ENCODE assay signal across 17 mouse cellular contexts in genomic region chr7:81114555-81114954, GRCm38 (mm10). TPM values are rescaled to one million over a fixed set of nuclear protein-coding genes. Genes with fewer than 3 reads are reported as not detected.
DNase-seq lines count a peak whose midpoint lies in the region; ATAC-seq and TF ChIP-seq lines count a peak whose summit lies in the region.
"Had no signal": no experiment of that assay in that cellular context is flagged by ENCODE, and none has a peak within 500 bp of the region (broad histone marks: within the 10 kb centered on the region; RNA-seq: fewer than 3 reads in every experiment).

TSS of gene Slc28a1 (plus strand) at chr7:81114799.

- no peak within 1 kb of the TSS for H3K9ac ChIP-seq in heart, embryonic 12.5 days
- H3K9ac ChIP-seq in liver, embryonic 13.5 days = no peak within 1 kb of the TSS
- H3K9ac ChIP-seq in forebrain, postnatal 0 days = no peak within 1 kb of the TSS
- H3K9ac ChIP-seq: embryonic facial prominence, embryonic 12.5 days; heart, embryonic 15.5 days; hindbrain, embryonic 13.5 days had no signal

- H3K4me3 ChIP-seq in heart, embryonic 10.5 days = no peak within 1 kb of the TSS
- no peak within 1 kb of the TSS for H3K4me3 ChIP-seq in heart, embryonic 12.5 days
- no peak within 1 kb of the TSS for H3K4me3 ChIP-seq in liver, embryonic 13.5 days (replicated peaks)
- no peak within 1 kb of the TSS for H3K4me3 ChIP-seq in forebrain, postnatal 0 days (ENCODE audit: low read depth, low read length)
- H3K4me3 ChIP-seq: embryonic facial prominence, embryonic 12.5 days; forebrain, embryonic 10.5 days; heart, embryonic 15.5 days; hindbrain, embryonic 13.5 days; megakaryocyte, embryonic 14.5 days had no signal

- peaks cover 40% of the 10 kb centered on the region for H3K4me1 ChIP-seq in heart, embryonic 10.5 days
- H3K4me1 ChIP-seq in heart, embryonic 12.5 days (replicated peaks) = peaks cover 28% of the 10 kb centered on the region
- no peaks in the 10 kb centered on the region for H3K4me1 ChIP-seq in liver, embryonic 13.5 days (replicated peaks)
- no peaks in the 10 kb centered on the region for H3K4me1 ChIP-seq in forebrain, postnatal 0 days (ENCODE audit: insufficient read depth)
- H3K4me1 ChIP-seq: hindbrain, embryonic 13.5 days had no signal

- WGBS in heart, embryonic 10.5 days = 73% methylated on average over 6 of the region's 6 CpGs
- 74% methylated on average over 6 of the region's 6 CpGs for WGBS in heart, embryonic 12.5 days
- 68% methylated on average over 6 of the region's 6 CpGs for WGBS in liver, embryonic 13.5 days (ENCODE audit: insufficient replicate concordance)
- WGBS in forebrain, postnatal 0 days = 82% methylated on average over 6 of the region's 6 CpGs

- H3K9me3 ChIP-seq in heart, embryonic 10.5 days = no peaks in the 10 kb centered on the region
- no peaks in the 10 kb centered on the region for H3K9me3 ChIP-seq in heart, embryonic 12.5 days (replicated peaks)
- no peaks in the 10 kb centered on the region for H3K9me3 ChIP-seq in liver, embryonic 13.5 days (replicated peaks)
- H3K9me3 ChIP-seq in forebrain, postnatal 0 days (ENCODE audit: low read length) = no peaks in the 10 kb centered on the region
- H3K9me3 ChIP-seq: embryonic facial prominence, embryonic 12.5 days; forebrain, embryonic 10.5 days; heart, embryonic 15.5 days; hindbrain, embryonic 13.5 days; megakaryocyte, embryonic 14.5 days had no signal

- TF ChIP-seq CTCF in forebrain, postnatal 0 days (IDR thresholded peaks at IDR 0.05; ENCODE audit: low read depth) = no peak

- no peak within 1 kb of the TSS for H3K4me2 ChIP-seq in heart, embryonic 12.5 days
- no peak within 1 kb of the TSS for H3K4me2 ChIP-seq in liver, embryonic 13.5 days
- H3K4me2 ChIP-seq in forebrain, postnatal 0 days (ENCODE audit: low read depth) = no peak within 1 kb of the TSS
- H3K4me2 ChIP-seq: embryonic facial prominence, embryonic 12.5 days; heart, embryonic 15.5 days; hindbrain, embryonic 13.5 days had no signal

- H3K27ac ChIP-seq in heart, embryonic 10.5 days = peak within 1 kb of the TSS; percentile 3
- no peak within 1 kb of the TSS for H3K27ac ChIP-seq in heart, embryonic 12.5 days (ENCODE audit: poor library complexity, severe bottlenecking)
- no peak within 1 kb of the TSS for H3K27ac ChIP-seq in liver, embryonic 13.5 days
- H3K27ac ChIP-seq in forebrain, postnatal 0 days (ENCODE audit: low read depth, low read length) = no peak within 1 kb of the TSS
- H3K27ac ChIP-seq: embryonic facial prominence, embryonic 12.5 days; forebrain, embryonic 10.5 days; heart, embryonic 15.5 days; hindbrain, embryonic 13.5 days had no signal

- peaks cover 16% of the 10 kb centered on the region for H3K27me3 ChIP-seq in heart, embryonic 10.5 days (ENCODE audit: insufficient read depth, poor library complexity, severe bottlenecking)
- no peaks in the 10 kb centered on the region for H3K27me3 ChIP-seq in heart, embryonic 12.5 days (replicated peaks)
- peaks cover 8% of the 10 kb centered on the region; the same call in 1 of the 2 replicates for H3K27me3 ChIP-seq in liver, embryonic 13.5 days
- H3K27me3 ChIP-seq in forebrain, postnatal 0 days (ENCODE audit: insufficient read depth, low read length) = no peaks in the 10 kb centered on the region
- H3K27me3 ChIP-seq: embryonic facial prominence, embryonic 12.5 days; heart, embryonic 15.5 days; hindbrain, embryonic 13.5 days had no signal

- DNase-seq in heart, embryonic 10.5 days (ENCODE audit: low spot score) = no peak
- peak; percentile 36 for DNase-seq in ZHBTc4 (ENCODE audit: low read depth, low spot score)
- DNase-seq in kidney, adult 8-10 months = peak; percentile 75 to 82
- no peak for DNase-seq in liver, embryonic 13.5 days
- no peak for DNase-seq in layer of hippocampus, adult 9-10 months (ENCODE audit: low spot score)
- no peak for DNase-seq in gastrocnemius, postnatal 4 days (ENCODE audit: low spot score in 2 of 2)
- no peak for DNase-seq in forebrain, postnatal 0 days
- DNase-seq: B cell, adult 2 months; cerebellum, postnatal 14 days had no signal

- H3K36me3 ChIP-seq in heart, embryonic 10.5 days = no peaks in the 10 kb centered on the region
- no peaks in the 10 kb centered on the region for H3K36me3 ChIP-seq in heart, embryonic 12.5 days
- no peaks in the 10 kb centered on the region for H3K36me3 ChIP-seq in liver, embryonic 13.5 days
- no peaks in the 10 kb centered on the region for H3K36me3 ChIP-seq in forebrain, postnatal 0 days (ENCODE audit: insufficient read depth)
- H3K36me3 ChIP-seq: embryonic facial prominence, embryonic 12.5 days; forebrain, embryonic 10.5 days; heart, embryonic 15.5 days; hindbrain, embryonic 13.5 days had no signal

- no peak for ATAC-seq in heart, embryonic 12.5 days (ENCODE audit: insufficient number of reproducible peaks, low FRiP score)
- peak; percentile 40 for ATAC-seq in liver, embryonic 13.5 days (ENCODE audit: low read depth)
- ATAC-seq in forebrain, postnatal 0 days = no peak
- ATAC-seq: lung, postnatal 0 days; midbrain, embryonic 16.5 days had no signal

RNA-seq across cellular contexts. Expression of gene Slc28a1, which starts in this region (rescaled TPM):
- 0.09 and 0.17 TPM in 2 replicates for polyA plus RNA-seq in heart, embryonic 10.5 days (2016; fragmentation: Nextera tagmentation; extraction: Ambion mirVana)
- polyA plus RNA-seq in heart, embryonic 12.5 days (2016; fragmentation: Nextera tagmentation; extraction: Ambion mirVana) = 0.14 and 0.26 TPM in 2 replicates
- polyA plus RNA-seq in liver, embryonic 13.5 days (2015; fragmentation: Nextera tagmentation; extraction: Ambion mirVana) = 0.54 and 0.75 TPM in 2 replicates
- total RNA-seq in gastrocnemius, postnatal 4 days (2021) = under 1 TPM; 0.47 to 0.57 TPM
- total RNA-seq in forebrain, postnatal 0 days (2014; rRNA removed) = 0.48 TPM in 1 of 2 replicates, not detected in the other
- 0.12 TPM in 1 of 2 replicates, not detected in the other for polyA plus RNA-seq in forebrain, postnatal 0 days (2015; fragmentation: Nextera tagmentation; extraction: Ambion mirVana)
- polyA plus RNA-seq: embryonic facial prominence, embryonic 12.5 days; forebrain, embryonic 10.5 days; hindbrain, embryonic 13.5 days; midbrain, embryonic 16.5 days had no signal

Comparison
In these comparisons a context has a peak if more than half of its experiments do, and no peak if none do; other contexts are left out.
1. Peak in ATAC-seq in liver, embryonic 13.5 days; RNA of the gene not detected or under 1 TPM.
2. DNase-seq: peak in ZHBTc4 (single experiment) and kidney, adult 8-10 months (2 of 2); none in heart, embryonic 10.5 days (single experiment), liver, embryonic 13.5 days (single experiment), layer of hippocampus, adult 9-10 months (single experiment), gastrocnemius, postnatal 4 days (0 of 2) and forebrain, postnatal 0 days (single experiment).